Mouse (Mus musculus) spleen, adult 2 months (tissue): Measurements from ENCODE around the gene Agtrap.

Experiments used
- CTCF ChIP-seq: fragments of 200-500 bp; IDR thresholded peaks from 2 replicates; pipeline ENCODE4 v1.5.1; 2011; ENCODE audit warnings: mild to moderate bottlenecking, inconsistent platforms; ENCODE audit not compliant: insufficient read depth, insufficient read length, insufficient replicate concordance; ENCODE audit errors: extremely low read depth
- POLR2A ChIP-seq: fragments of 200-500 bp; IDR thresholded peaks from 2 replicates; pipeline ENCODE4 v1.6.1; 2011; ENCODE audit warnings: low read depth, low read length, inconsistent platforms

DNA sequence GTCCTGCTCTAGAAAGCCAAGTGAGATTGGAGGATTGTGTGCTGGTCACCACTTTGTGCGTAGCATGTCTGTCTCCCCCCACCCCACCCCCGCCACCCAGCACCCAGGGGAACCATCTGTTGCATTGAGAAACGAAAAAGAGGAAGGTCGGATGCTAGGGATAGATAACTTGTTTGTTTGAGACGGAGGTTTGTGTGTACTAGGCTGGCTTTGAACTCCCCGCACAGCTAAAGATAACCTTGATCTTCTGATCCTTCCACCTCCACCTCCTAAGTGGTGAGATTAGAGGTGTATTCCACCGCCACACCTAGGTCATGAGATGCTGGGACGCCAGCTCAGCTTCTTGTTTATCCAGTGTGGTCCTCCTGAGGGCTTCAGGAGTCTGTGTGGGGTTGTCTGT is 47.2 kb upstream of the Agtrap start:
- TF ChIP-seq CTCF = no peak
- no peak for TF ChIP-seq POLR2A
